Mouse (Mus musculus): ENCODE data around the gene Oxld1. TPM values are rescaled to one million over a fixed set of nuclear protein-coding genes. Genes with fewer than 3 reads are reported as not detected.

Oxld1 gene
- 10.7 and 12.5 TPM in 2 replicates for polyA plus RNA-seq (2012; rRNA removed)

GRCm38 (mm10) chr11:120457772-120458751, at the start of gene Oxld1, which contains the start of gene Ccdc137:
Gene Oxld1, minus strand, starts transcription at chr11:120458068.
Gene Ccdc137, plus strand, starts transcription at chr11:120458115.

GRCm38 (mm10) chr11:120491317-120492023, 33.6 kb upstream of the Oxld1 start, which contains the start of gene Slc25a10:
Gene Slc25a10, plus strand, starts transcription at chr11:120491840.

GRCm38 (mm10) chr11:120484265-120484981, 26.6 kb upstream of the Oxld1 start, which contains the start of gene Mrpl12:
Gene Mrpl12, plus strand, starts transcription at chr11:120484613.

GRCm38 (mm10) chr11:120467051-120467735, 9.3 kb upstream of the Oxld1 start, which contains the start of gene Arl16:
Gene Arl16, minus strand, starts transcription at chr11:120467607.

GRCm38 (mm10) chr11:120453306-120453705, 4.6 kb downstream of the Oxld1 start, which contains the start of gene Pde6g:
Gene Pde6g, minus strand, starts transcription at chr11:120453500.

GRCm38 (mm10) chr11:120442344-120442743, 15.5 kb downstream of the Oxld1 start, which contains the start of gene Tspan10:
Gene Tspan10, plus strand, starts transcription at chr11:120442644.

GRCm38 (mm10) chr11:120437152-120437856, 20.6 kb downstream of the Oxld1 start, which contains the start of gene Nploc4:
Gene Nploc4, minus strand, starts transcription at chr11:120437708.

Other genes starting within 250 kb of the Oxld1 start
- gene Bahcc1, start 225.1 kb downstream of the Oxld1 start, polyA plus RNA-seq (2012; rRNA removed) = 0.88 and 1.3 TPM in 2 replicates
- gene Actg1, start 109.5 kb downstream of the Oxld1 start, polyA plus RNA-seq (2012; rRNA removed) = 247 and 252 TPM in 2 replicates
- gene Fscn2, start 96.5 kb downstream of the Oxld1 start, polyA plus RNA-seq (2012; rRNA removed) = not detected in 2 replicates
- 5.6 and 6.2 TPM in 2 replicates for gene Faap100, start 79.3 kb downstream of the Oxld1 start, polyA plus RNA-seq (2012; rRNA removed)
- 17.2 and 19.2 TPM in 2 replicates for gene Nploc4, start 20.4 kb downstream of the Oxld1 start, polyA plus RNA-seq (2012; rRNA removed)
- not detected in 2 replicates for gene Tspan10, start 15.4 kb downstream of the Oxld1 start, polyA plus RNA-seq (2012; rRNA removed)
- gene Pde6g, start 4.6 kb downstream of the Oxld1 start, polyA plus RNA-seq (2012; rRNA removed) = 0.20 and 0.23 TPM in 2 replicates
- gene Ccdc137, start within 50 bp of the Oxld1 start, polyA plus RNA-seq (2012; rRNA removed) = 10.3 and 12.0 TPM in 2 replicates
- gene Arl16, start 9.5 kb upstream of the Oxld1 start, polyA plus RNA-seq (2012; rRNA removed) = 11.1 and 11.7 TPM in 2 replicates
- 72.1 and 77.6 TPM in 2 replicates for gene Mrpl12, start 26.5 kb upstream of the Oxld1 start, polyA plus RNA-seq (2012; rRNA removed)
- 30.6 and 30.7 TPM in 2 replicates for gene Slc25a10, start 33.8 kb upstream of the Oxld1 start, polyA plus RNA-seq (2012; rRNA removed)
- gene Gcgr, start 72.6 kb upstream of the Oxld1 start, polyA plus RNA-seq (2012; rRNA removed) = 49.1 and 58.0 TPM in 2 replicates
- 41.8 and 45.5 TPM in 2 replicates for gene Mcrip1, start 91.7 kb upstream of the Oxld1 start, polyA plus RNA-seq (2012; rRNA removed)
- gene Ppp1r27, start 93.1 kb upstream of the Oxld1 start, polyA plus RNA-seq (2012; rRNA removed) = not detected in 2 replicates
- gene P4hb, start 115.2 kb upstream of the Oxld1 start, polyA plus RNA-seq (2012; rRNA removed) = 432 and 494 TPM in 2 replicates
- gene Arhgdia, start 123.6 kb upstream of the Oxld1 start, polyA plus RNA-seq (2012; rRNA removed) = 142 and 152 TPM in 2 replicates
- gene Alyref, start 140.3 kb upstream of the Oxld1 start, polyA plus RNA-seq (2012; rRNA removed) = 49.6 and 60.6 TPM in 2 replicates
- 34.4 and 36.3 TPM in 2 replicates for gene Anapc11, start 140.4 kb upstream of the Oxld1 start, polyA plus RNA-seq (2012; rRNA removed)
- 4.7 TPM in 2 replicates for gene Npb, start 150.4 kb upstream of the Oxld1 start, polyA plus RNA-seq (2012; rRNA removed)
- gene Pcyt2, start 159.9 kb upstream of the Oxld1 start, polyA plus RNA-seq (2012; rRNA removed) = 389 and 419 TPM in 2 replicates
- 30.4 and 32.8 TPM in 2 replicates for gene Sirt7, start 167.2 kb upstream of the Oxld1 start, polyA plus RNA-seq (2012; rRNA removed)
- 28.0 and 31.0 TPM in 2 replicates for gene Mafg, start 175.5 kb upstream of the Oxld1 start, polyA plus RNA-seq (2012; rRNA removed)
- 6.9 and 7.8 TPM in 2 replicates for gene Pycr1, start 185.7 kb upstream of the Oxld1 start, polyA plus RNA-seq (2012; rRNA removed)
- 0.19 and 0.43 TPM in 2 replicates for gene Myadml2, start 190.1 kb upstream of the Oxld1 start, polyA plus RNA-seq (2012; rRNA removed)
- gene Notum, start 203.1 kb upstream of the Oxld1 start, polyA plus RNA-seq (2012; rRNA removed) = 0.25 and 0.26 TPM in 2 replicates
- 23.8 and 25.4 TPM in 2 replicates for gene Aspscr1, start 214.9 kb upstream of the Oxld1 start, polyA plus RNA-seq (2012; rRNA removed)